1 mouse cellular context compared by ENCODE assay signal in genomic region chr11:79307560-79308200, GRCm38 (mm10).
TF ChIP-seq lines count a peak whose summit lies in the region.

No protein-coding gene starts in this region.

TF ChIP-seq in CH12.LX, 34 proteins besides CTCF, POLR2A, EP300 and RAD21 (continued from another document):
- TF ChIP-seq MAFK (IDR thresholded peaks at IDR 0.05; ENCODE audit: insufficient replicate concordance, low read length) (no peak), RCOR1 (conservative IDR thresholded peaks at IDR 0.05; ENCODE audit: low read depth, low read length) (no peak; the same call in 1 of the 2 replicates), USF1 (IDR thresholded peaks at IDR 0.05; ENCODE audit: low read depth, low read length) (no peak), NELFE (IDR thresholded peaks at IDR 0.05; ENCODE audit: low read depth, low read length) (no peak), CHD1 (IDR thresholded peaks at IDR 0.05; ENCODE audit: low read depth, low read length) (no peak), ZC3H11A (IDR thresholded peaks at IDR 0.05; ENCODE audit: low read depth, low read length) (no peak), MEF2A (IDR thresholded peaks at IDR 0.05; ENCODE audit: borderline replicate concordance, low read depth, low read length) (no peak; the same call in 1 of the 2 replicates), UBTF (IDR thresholded peaks at IDR 0.05; ENCODE audit: low read depth, low read length) (no peak), TCF12 (IDR thresholded peaks at IDR 0.05; ENCODE audit: low read depth, low read length) (no peak), BHLHE40 (IDR thresholded peaks at IDR 0.05; ENCODE audit: low read depth, low read length) (peak; percentile 51; the same call in 1 of the 2 replicates), TBP (conservative IDR thresholded peaks at IDR 0.05; ENCODE audit: low read depth, low read length) (peak; percentile 62; the same call in 1 of the 2 replicates), JUND (conservative IDR thresholded peaks at IDR 0.05; ENCODE audit: low read depth, low read length) (no peak), ZMIZ1 (IDR thresholded peaks at IDR 0.05; ENCODE audit: low read depth, low read length) (0 out of 2 replicates have a peak, but pooled peaks have one; percentile 47), SIN3A (IDR thresholded peaks at IDR 0.05; ENCODE audit: low read length) (no peak), ZNF384 (IDR thresholded peaks at IDR 0.05; ENCODE audit: low read depth, low read length) (no peak), MYC (IDR thresholded peaks at IDR 0.05; ENCODE audit: low read depth, low read length) (0 out of 2 replicates have a peak, but pooled peaks have one; percentile 20), POLR2AphosphoS2 (IDR thresholded peaks at IDR 0.05; ENCODE audit: low read depth, low read length) (no peak), HCFC1 (IDR thresholded peaks at IDR 0.05; ENCODE audit: low read depth, low read length) (no peak), IRF4 (IDR thresholded peaks at IDR 0.05; ENCODE audit: low read depth, low read length) (peak; percentile 86), JUN (IDR thresholded peaks at IDR 0.05; ENCODE audit: insufficient read depth, low read depth, low read length) (no peak), KAT2A (IDR thresholded peaks at IDR 0.05; ENCODE audit: insufficient replicate concordance, low read length) (no peak), GABPA (IDR thresholded peaks at IDR 0.05; ENCODE audit: insufficient replicate concordance, low read depth, low read length) (no peak), SMC3 (IDR thresholded peaks at IDR 0.05; ENCODE audit: low read depth, low read length) (no peak), MAX (IDR thresholded peaks at IDR 0.05; ENCODE audit: low read length) (no peak), ETS1 (conservative IDR thresholded peaks at IDR 0.05; ENCODE audit: low read depth, low read length) (peak; percentile 65)
